Mouse (Mus musculus) CH12.LX (cell line): ENCODE data around the gene Atp5h.

Experiments used
- BHLHE40 ChIP-seq: IDR thresholded peaks from 2 replicates; pipeline ENCODE4 v1.6.1; 2011; ENCODE audit warnings: mild to moderate bottlenecking, low read depth, low read length, improper control_type of control experiment
- CTCF ChIP-seq, 2 experiments: IDR thresholded peaks in 1 of 2; conservative IDR thresholded peaks in 1 of 2; 2 replicates each; pipeline ENCODE4 v1.5.1; 2011 to 2012; ENCODE audit warnings: low read depth in 2 of 2, low read length in 2 of 2, improper control_type of control experiment in 1 of 2, inconsistent platforms in 1 of 2, mild to moderate bottlenecking in 1 of 2, moderate library complexity in 1 of 2
- HCFC1 ChIP-seq: IDR thresholded peaks from 2 replicates; pipeline ENCODE4 v1.6.1; 2012; ENCODE audit warnings: low read depth, mild to moderate bottlenecking, inconsistent platforms, low read length, improper control_type of control experiment
- MAFK ChIP-seq: IDR thresholded peaks from 2 replicates; pipeline ENCODE4 v1.6.1; 2011; ENCODE audit warnings: low read length, improper control_type of control experiment; ENCODE audit not compliant: insufficient replicate concordance
- MAX ChIP-seq: IDR thresholded peaks from 2 replicates; pipeline ENCODE4 v1.6.1; 2011; ENCODE audit warnings: low read length, improper control_type of control experiment
- MAZ ChIP-seq: IDR thresholded peaks from 2 replicates; pipeline ENCODE4 v1.6.1; 2012; ENCODE audit warnings: low read depth, mild to moderate bottlenecking, inconsistent platforms, low read length, improper control_type of control experiment, moderate library complexity
- NELFE ChIP-seq: IDR thresholded peaks from 2 replicates; pipeline ENCODE4 v1.6.1; 2011; ENCODE audit warnings: low read depth, low read length, improper control_type of control experiment
- PAX5 ChIP-seq: IDR thresholded peaks from 2 replicates; pipeline ENCODE4 v1.6.1; 2012; ENCODE audit warnings: low read length, inconsistent platforms, mixed read lengths
- POLR2AphosphoS2 ChIP-seq: IDR thresholded peaks from 2 replicates; pipeline ENCODE4 v1.6.1; 2011; ENCODE audit warnings: low read depth, low read length, improper control_type of control experiment

- no peak for TF ChIP-seq CTCF (conservative IDR thresholded peaks at IDR 0.05 in 1 of 2, IDR thresholded peaks at IDR 0.05 in 1 of 2; ENCODE audit: low read depth in 2 of 2, low read length in 2 of 2)
- no peak for TF ChIP-seq PAX5
- no peak for TF ChIP-seq MAZ
- no peak for TF ChIP-seq MAX
- no peak for TF ChIP-seq HCFC1
- TF ChIP-seq MAFK = no peak
- no peak for TF ChIP-seq BHLHE40
- no peak for TF ChIP-seq POLR2AphosphoS2
- no peak for TF ChIP-seq NELFE
These were observed 42.5 kb downstream of the Atp5h start for GRCm38 (mm10) chr11:115377254-115377653.
